Mouse (Mus musculus) CD4-positive, CD25-positive, alpha-beta regulatory T cell (primary cell): ENCODE measurements around the gene Sirpb1a. TPM values are rescaled to one million over a fixed set of nuclear protein-coding genes. Genes with fewer than 3 reads are reported as not detected.

Source experiments
- polyA plus RNA-seq: library from polyadenylated mRNA; unstranded; fragments of 100-300 nt; shearing (Covaris generic); gene quantifications from one replicate; pipeline ENCODE4 v1.2.1, GENCODE M21; 2017

Gene Sirpb1a
- polyA plus RNA-seq = 0.22 TPM

GRCm38 (mm10) chr3:15426447-15426846 is at the start of gene Sirpb1a:
Sirpb1a (minus strand) TSS chr3:15426520.

GRCm38 (mm10) chr3:15332063-15332462 is 94.3 kb downstream of the Sirpb1a start, which contains the start of gene Gm9733:
Gm9733 (minus strand) TSS chr3:15332302.

Other genes with a start within 250 kb of the Sirpb1a start
- gene Gm9733, start 94.2 kb downstream of the Sirpb1a start, polyA plus RNA-seq = 0.30 TPM
- gene Sirpb1b, start 148.5 kb upstream of the Sirpb1a start, polyA plus RNA-seq = 0.20 TPM